Mouse (Mus musculus) CD4-positive helper T cell, adult 2 months (primary cell): ENCODE measurements at regions not wholly inside any gene's neighbourhood (a gene's known extent, or its start where the extent isn't known, plus 50 kb on each side); places are given as distances from the start of the nearest gene placed in this dataset.

ENCODE experiments used
- DNase-seq: peaks from one replicate; pipeline ENCODE4 v3.0.0-alpha.2; 2012; ENCODE audit warnings: low read depth, missing footprints, low spot score

GRCm38 (mm10) chr9:115611713-115612112 lies 297.5 kb upstream of the Gadl1 start:
- peak; percentile 89 for DNase-seq

GRCm38 (mm10) chr9:115612908-115613307 lies 296.3 kb upstream of the Gadl1 start:
- DNase-seq, result peak; percentile 16

- no peak for DNase-seq
Measured at GRCm38 (mm10) chr9:115614007-115614406, 295.2 kb upstream of the Gadl1 start.

- DNase-seq, result peak; percentile 55
Measured at GRCm38 (mm10) chr9:115617909-115618308, 291.3 kb upstream of the Gadl1 start.

GRCm38 (mm10) chr9:115623948-115624347 lies 285.3 kb upstream of the Gadl1 start:
- DNase-seq, result peak; percentile 90

- DNase-seq, result peak; percentile 55
Measured at GRCm38 (mm10) chr9:115624721-115625496, 284.3 kb upstream of the Gadl1 start.

GRCm38 (mm10) chr9:115627551-115627950 lies 281.7 kb upstream of the Gadl1 start:
- no peak for DNase-seq

- no peak for DNase-seq
Measured at GRCm38 (mm10) chr9:115637114-115637513, 272.1 kb upstream of the Gadl1 start.

- DNase-seq, result peak; percentile 54
Measured at GRCm38 (mm10) chr9:115640781-115641180, 268.5 kb upstream of the Gadl1 start.

GRCm38 (mm10) chr9:115642032-115642431 lies 267.2 kb upstream of the Gadl1 start:
- no peak for DNase-seq

GRCm38 (mm10) chr9:115644953-115645352 lies 264.3 kb upstream of the Gadl1 start:
- DNase-seq, result no peak

- DNase-seq, result no peak
Measured at GRCm38 (mm10) chr9:115646226-115646625, 263.0 kb upstream of the Gadl1 start.

- DNase-seq, result no peak
Measured at GRCm38 (mm10) chr9:115651708-115652107, 257.5 kb upstream of the Gadl1 start.

GRCm38 (mm10) chr9:115653116-115653515 lies 256.1 kb upstream of the Gadl1 start:
- DNase-seq, result no peak

GRCm38 (mm10) chr9:115654933-115655332 lies 254.3 kb upstream of the Gadl1 start:
- no peak for DNase-seq

GRCm38 (mm10) chr9:115656538-115656937 lies 252.7 kb upstream of the Gadl1 start:
- no peak for DNase-seq

GRCm38 (mm10) chr9:115656994-115657713 lies 252.1 kb upstream of the Gadl1 start:
- DNase-seq, result no peak

GRCm38 (mm10) chr9:115658477-115658876 lies 250.8 kb upstream of the Gadl1 start:
- DNase-seq, result no peak

GRCm38 (mm10) chr9:115660371-115660770 lies 248.9 kb upstream of the Gadl1 start:
- no peak for DNase-seq

- DNase-seq, result no peak
Measured at GRCm38 (mm10) chr9:115661834-115662425, 247.3 kb upstream of the Gadl1 start.

- DNase-seq, result no peak
Measured at GRCm38 (mm10) chr9:115665337-115666004, 243.8 kb upstream of the Gadl1 start.

GRCm38 (mm10) chr9:115666530-115666929 lies 242.7 kb upstream of the Gadl1 start:
- DNase-seq, result no peak
